Mouse (Mus musculus) forebrain, postnatal 0 days (tissue): Measurements from ENCODE around the gene Atp6v0a2. TPM values are rescaled to one million over a fixed set of nuclear protein-coding genes. Genes with fewer than 3 reads are reported as not detected.
"Not testable (repeated sequence)": the region's sequence is repeated elsewhere in the genome, so short reads cannot be mapped to it uniquely, and the experiment has no call there.

Experiments used
- ATAC-seq: fragments of 200-750 bp; cut with Nextera tagmentation; 2 replicates; pipeline ENCODE4 v1.8.0; 2017; ENCODE audit warnings: mild to moderate bottlenecking, moderate library complexity
- DNase-seq: peaks from one replicate; pipeline ENCODE4 v3.0.0-alpha.2; 2015
- H3K27ac ChIP-seq: fragments of 300-500 bp; sonication (generic); 2 replicates; pipeline ENCODE4 v1.5.1; 2014; ENCODE audit warnings: low read depth, mild to moderate bottlenecking, antibody characterized with exemption, low read length, moderate library complexity, mixed read lengths
- H3K27me3 ChIP-seq: fragments of 300-500 bp; sonication (generic); 2 replicates; pipeline ENCODE4 v1.6.1; 2014; ENCODE audit warnings: mild to moderate bottlenecking, low read length, mixed read lengths; ENCODE audit not compliant: insufficient read depth
- H3K36me3 ChIP-seq: fragments of 300-500 bp; sonication (generic); 2 replicates; pipeline ENCODE4 v1.6.1; 2014; ENCODE audit warnings: mild to moderate bottlenecking, moderate library complexity; ENCODE audit not compliant: insufficient read depth
- H3K4me1 ChIP-seq: fragments of 300-500 bp; sonication (generic); 2 replicates; pipeline ENCODE4 v1.6.1; 2014; ENCODE audit warnings: antibody characterized with exemption; ENCODE audit not compliant: insufficient read depth
- H3K4me2 ChIP-seq: fragments of 300-500 bp; sonication (generic); 2 replicates; pipeline ENCODE4 v1.6.1; 2014; ENCODE audit warnings: low read depth, mild to moderate bottlenecking, moderate library complexity
- H3K4me3 ChIP-seq: fragments of 300-500 bp; sonication (generic); 2 replicates; pipeline ENCODE4 v1.5.1; 2014; ENCODE audit warnings: low read depth, low read length, mixed read lengths
- H3K9ac ChIP-seq: fragments of 300-500 bp; sonication (generic); 2 replicates; pipeline ENCODE4 v1.6.1; 2014; ENCODE audit warnings: mild to moderate bottlenecking
- H3K9me3 ChIP-seq: fragments of 300-500 bp; sonication (generic); 2 replicates; pipeline ENCODE4 v1.6.1; 2016; ENCODE audit warnings: low read length
- CTCF ChIP-seq: sonication (generic); IDR thresholded peaks from 2 replicates; pipeline ENCODE4 v1.5.1; 2016; ENCODE audit warnings: antibody characterized with exemption, control low read depth, low read depth
- WGBS: fragments of 180-500 bp; shearing (Covaris S2); extraction: QIAGEN DNeasy Blood & Tissue Kit; methylation state at CpG from one replicate; pipeline ENCODE4 v1.1.7; 2014; 5-methylcytosine and 5-hydroxymethylcytosine counted together
- polyA plus RNA-seq: library from polyadenylated mRNA; unstranded; fragments of >200 nt; fragmentation: Nextera tagmentation; extraction: Ambion mirVana; gene quantifications from 2 replicates; pipeline ENCODE4 v1.2.1, GENCODE M21; 2015
- total RNA-seq: library from RNA; depleted of rRNA; stranded (reverse); fragments of >200 nt; gene quantifications from 2 replicates; pipeline ENCODE4 v1.2.3, GENCODE M21; 2014

Gene Atp6v0a2
- total and polyA plus RNA-seq, 2 experiments from 2014 or later = 20.1 to 21.2 TPM

GRCm38 (mm10) chr5:124622890-124623289, 5.5 kb upstream of the Atp6v0a2 start:
- Histone ChIP-seq H3K27ac (no peak overlapping the region), H3K4me1 (no peaks in the 10 kb centered on the region), H3K9me3 (no peaks in the 10 kb centered on the region), H3K4me2 (no peak overlapping the region), H3K27me3 (no peaks in the 10 kb centered on the region), H3K9ac (no peak overlapping the region), H3K36me3 (peaks cover 25% of the 10 kb centered on the region), H3K4me3 (no peak overlapping the region)
- WGBS = 83% methylated on average over 15 of the region's 15 CpGs
- DNase-seq (no peak), ATAC-seq (no peak)
- no peak for TF ChIP-seq CTCF

GRCm38 (mm10) chr5:124624291-124624690, 4.1 kb upstream of the Atp6v0a2 start:
- WGBS = 97% methylated on average over 9 of the region's 9 CpGs
- H3K9ac ChIP-seq = no peak overlapping the region
- no peak for ATAC-seq

GRCm38 (mm10) chr5:124629641-124630040, 1.3 kb downstream of the Atp6v0a2 start:
- no peaks in the 10 kb centered on the region for H3K9me3 ChIP-seq
- H3K4me3 ChIP-seq = peak overlapping the region; percentile 94
- H3K4me2 ChIP-seq = peak overlapping the region; percentile 82
- peak overlapping the region; percentile 81 for H3K9ac ChIP-seq
- peaks cover 10% of the 10 kb centered on the region for H3K4me1 ChIP-seq
- H3K36me3 ChIP-seq = peaks cover 23% of the 10 kb centered on the region
- TF ChIP-seq CTCF = no peak
- DNase-seq (no peak), ATAC-seq (no peak)
- no peaks in the 10 kb centered on the region for H3K27me3 ChIP-seq
- 36% methylated on average over 11 of the region's 11 CpGs for WGBS
- H3K27ac ChIP-seq = no peak overlapping the region

More at GRCm38 (mm10) chr5:124624291-124624690, 4.1 kb upstream of the Atp6v0a2 start:
- no peak for DNase-seq
- TF ChIP-seq CTCF = no peak
- no peak overlapping the region for H3K27ac ChIP-seq
- H3K36me3 ChIP-seq = peaks cover 18% of the 10 kb centered on the region; the same call in 1 of the 2 replicates
- peaks cover 4% of the 10 kb centered on the region; the same call in 1 of the 2 replicates for H3K4me1 ChIP-seq
- H3K9me3 ChIP-seq = no peaks in the 10 kb centered on the region
- H3K27me3 ChIP-seq = no peaks in the 10 kb centered on the region
- no peak overlapping the region for H3K4me2 ChIP-seq
- H3K4me3 ChIP-seq = no peak overlapping the region

- DNase-seq = no peak
- no peak for TF ChIP-seq CTCF
- no peak overlapping the region for H3K27ac ChIP-seq
These were observed 3.3 kb downstream of the Atp6v0a2 start for GRCm38 (mm10) chr5:124631685-124632084.

GRCm38 (mm10) chr5:124632461-124632860, 4.1 kb downstream of the Atp6v0a2 start:
- Histone ChIP-seq H3K4me2 (no peak overlapping the region), H3K4me3 (no peak overlapping the region), H3K27me3 (no peaks in the 10 kb centered on the region), H3K9me3 (no peaks in the 10 kb centered on the region), H3K4me1 (peaks cover 10% of the 10 kb centered on the region), H3K36me3 (peaks cover 37% of the 10 kb centered on the region), H3K27ac (no peak overlapping the region), H3K9ac (no peak overlapping the region)
- DNase-seq (no peak), ATAC-seq (no peak)
- no peak for TF ChIP-seq CTCF
- 61% methylated on average over 5 of the region's 5 CpGs for WGBS

More at GRCm38 (mm10) chr5:124631685-124632084, 3.3 kb downstream of the Atp6v0a2 start:
- H3K4me1 ChIP-seq = peaks cover 10% of the 10 kb centered on the region
- WGBS = 91% methylated on average over 11 of the region's 11 CpGs
- H3K27me3 ChIP-seq = no peaks in the 10 kb centered on the region
- ATAC-seq = no peak
- H3K4me2 ChIP-seq = no peak overlapping the region
- H3K9me3 ChIP-seq = no peaks in the 10 kb centered on the region
- no peak overlapping the region for H3K4me3 ChIP-seq
- no peak overlapping the region for H3K9ac ChIP-seq
- H3K36me3 ChIP-seq = peaks cover 29% of the 10 kb centered on the region

- H3K4me2 ChIP-seq = no peak overlapping the region
- H3K9ac ChIP-seq = no peak overlapping the region
- no peaks in the 10 kb centered on the region for H3K27me3 ChIP-seq
- peaks cover 6% of the 10 kb centered on the region for H3K4me1 ChIP-seq
- no peaks in the 10 kb centered on the region for H3K9me3 ChIP-seq
- no peak overlapping the region for H3K27ac ChIP-seq
- DNase-seq (no peak), ATAC-seq (no peak)
- H3K4me3 ChIP-seq = no peak overlapping the region
- H3K36me3 ChIP-seq = peaks cover 44% of the 10 kb centered on the region
- no peak for TF ChIP-seq CTCF
- WGBS = 92% methylated on average over 2 of the region's 2 CpGs
These were observed 5.0 kb downstream of the Atp6v0a2 start for GRCm38 (mm10) chr5:124633425-124633824.

GRCm38 (mm10) chr5:124635068-124635467, 6.7 kb downstream of the Atp6v0a2 start:
- H3K27ac ChIP-seq, H3K9me3 ChIP-seq, ATAC-seq, H3K9ac ChIP-seq, H3K27me3 ChIP-seq, H3K4me1 ChIP-seq, H3K4me3 ChIP-seq, H3K4me2 ChIP-seq: not testable (repeated sequence)
- TF ChIP-seq CTCF = peak; percentile 55
- WGBS = 86% methylated on average over 4 of the region's 4 CpGs
- DNase-seq = peak; percentile 41
- H3K36me3 ChIP-seq = peaks cover 60% of the 10 kb centered on the region
